Mouse (Mus musculus): ENCODE data around the gene Mrps15. TPM values are rescaled to one million over a fixed set of nuclear protein-coding genes. Genes with fewer than 3 reads are reported as not detected.
A peak's percentile ranks its signal among the peaks of the same experiment; 100 is the strongest.

The Mrps15 gene
- polyA plus RNA-seq, 1 experiment from 2014 or later: 136 TPM

DNA sequence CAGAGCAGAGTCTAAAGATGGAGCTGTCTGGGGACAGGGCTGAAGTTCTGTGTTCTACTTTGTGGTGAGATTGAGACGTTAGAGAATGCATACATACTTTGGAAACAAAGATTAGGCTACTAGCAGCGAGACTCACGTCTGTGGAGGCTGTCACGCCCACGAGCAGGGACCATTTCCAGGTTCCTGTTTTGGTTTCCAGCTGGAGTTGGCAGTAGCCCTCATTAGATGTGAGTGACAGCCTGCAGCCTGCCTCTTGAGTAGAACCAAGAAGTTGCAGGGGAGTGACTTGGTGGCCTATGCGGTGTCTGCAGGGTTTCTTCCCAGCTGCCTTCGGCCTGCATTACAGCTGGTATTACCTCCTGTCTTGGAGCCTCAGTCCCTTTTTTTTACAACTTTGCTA, 4.9 kb downstream of the Mrps15 start:
- Histone ChIP-seq H3K4me3 (no peak overlapping the region), H3K4me2 (no peak overlapping the region), H3K4me1 (replicated peaks) (peaks cover 15% of the 10 kb centered on the region), H3K36me3 (peaks cover 73% of the 10 kb centered on the region), H3K27me3 (no peaks in the 10 kb centered on the region), H3K27ac (no peak overlapping the region), H3K9ac (no peak overlapping the region), H3K9me3 (no peaks in the 10 kb centered on the region)
- WGBS: 89% methylated on average over 7 of the region's 7 CpGs
- ATAC-seq (ENCODE audit: low FRiP score): no peak

DNA sequence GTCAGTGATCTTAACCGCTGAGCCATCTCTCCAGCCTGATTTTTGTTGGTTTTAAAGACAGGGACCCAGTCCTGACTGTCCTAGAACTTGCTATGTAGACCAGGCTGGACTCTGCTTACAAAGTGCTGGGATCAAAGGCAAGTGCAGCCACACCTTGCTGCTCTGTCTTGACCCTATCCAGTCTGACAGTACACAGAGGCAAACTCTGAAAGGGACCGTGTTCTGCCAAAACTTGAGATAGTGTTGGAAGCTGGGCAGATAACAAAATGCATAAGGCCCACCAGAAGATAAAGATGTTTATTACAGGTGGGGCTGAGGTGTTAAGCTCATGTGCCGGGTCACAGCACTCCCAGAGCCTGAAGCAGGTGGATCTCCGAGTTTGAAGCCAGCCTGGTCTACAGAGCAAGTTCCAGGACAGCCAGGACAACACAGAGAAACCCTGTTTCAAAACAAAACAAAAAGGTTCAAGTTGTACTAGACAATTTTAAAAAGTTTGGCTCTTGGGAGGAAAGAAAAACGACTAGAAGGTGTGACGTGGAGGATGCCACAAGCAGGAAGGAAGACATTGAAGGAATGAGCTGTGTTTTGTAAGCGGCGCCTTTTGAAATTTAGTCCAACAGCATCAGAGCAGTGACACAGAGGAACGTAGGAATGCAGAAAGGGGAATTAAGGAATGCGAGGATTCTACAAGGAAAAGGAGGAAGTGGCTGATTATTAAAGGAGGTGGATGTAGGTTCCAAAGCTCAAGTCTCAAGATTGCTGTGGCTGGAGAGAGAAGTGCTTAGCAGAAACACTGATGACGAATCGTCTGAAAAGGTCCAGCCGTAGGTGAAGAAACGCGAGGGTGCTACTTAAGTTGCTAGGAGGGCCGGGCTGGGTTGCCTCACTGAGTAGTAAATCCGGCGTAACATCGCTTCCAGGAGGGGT, 10.7 kb downstream of the Mrps15 start:
- Histone ChIP-seq H3K27me3 (no peaks in the 10 kb centered on the region), H3K9me3 (no peaks in the 10 kb centered on the region), H3K4me3 (peak overlapping the region; percentile 73), H3K36me3 (peaks cover 42% of the 10 kb centered on the region), H3K4me2 (peak overlapping the region; percentile 82), H3K4me1 (replicated peaks) (peaks cover 21% of the 10 kb centered on the region), H3K9ac (peak overlapping the region; percentile 85), H3K27ac (no peak overlapping the region)
- WGBS: 17% methylated on average over 19 of the region's 19 CpGs
- no peak for ATAC-seq (ENCODE audit: low FRiP score)

- under 1% methylated on average over 57 of the region's 57 CpGs for WGBS
- H3K27me3 ChIP-seq: no peaks in the 10 kb centered on the region
- H3K9me3 ChIP-seq: no peaks in the 10 kb centered on the region
- H3K4me3 ChIP-seq: peak within 1 kb of the TSS; percentile 73
- H3K4me1 ChIP-seq (replicated peaks): peaks cover 21% of the 10 kb centered on the region
- H3K4me2 ChIP-seq: peak within 1 kb of the TSS; percentile 82
- H3K36me3 ChIP-seq: peaks cover 37% of the 10 kb centered on the region
- peak within 1 kb of the TSS; percentile 69 for H3K27ac ChIP-seq
- peak; percentile 99 for ATAC-seq (ENCODE audit: low FRiP score)
- H3K9ac ChIP-seq: peak within 1 kb of the TSS; percentile 85
Measured at GRCm38 (mm10) chr4:126058134-126058996, 11.6 kb downstream of the Mrps15 start, which contains the start of gene Oscp1. Oscp1 (plus strand) TSS chr4:126058565.

DNA sequence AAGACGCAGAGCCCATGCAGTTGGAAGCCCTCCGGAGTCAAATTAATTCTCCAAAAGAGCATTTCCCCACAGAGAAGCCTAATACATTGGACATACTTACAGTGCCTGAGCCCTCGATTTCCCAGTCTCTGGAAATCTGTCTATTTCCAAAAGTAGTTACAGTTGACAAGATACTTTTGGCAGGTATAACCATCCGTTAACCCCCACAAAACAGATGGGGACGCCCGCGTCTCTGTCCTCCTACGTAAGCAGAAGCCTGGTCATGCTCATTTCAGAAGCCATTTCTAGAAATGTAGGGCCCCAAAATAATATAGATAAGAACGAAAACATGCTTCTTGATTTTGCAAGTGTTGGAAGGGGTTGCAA, 12.3 kb downstream of the Mrps15 start:
- H3K36me3 ChIP-seq: peaks cover 31% of the 10 kb centered on the region
- H3K27me3 ChIP-seq: no peaks in the 10 kb centered on the region
- peak overlapping the region; percentile 73 for H3K4me3 ChIP-seq
- H3K4me2 ChIP-seq: peak overlapping the region; percentile 82
- H3K9ac ChIP-seq: peak overlapping the region; percentile 85
- peaks cover 21% of the 10 kb centered on the region for H3K4me1 ChIP-seq (replicated peaks)
- WGBS: 37% methylated on average over 9 of the region's 9 CpGs
- peak overlapping the region; percentile 69; the same call in 1 of the 2 replicates for H3K27ac ChIP-seq
- H3K9me3 ChIP-seq: no peaks in the 10 kb centered on the region
- ATAC-seq (ENCODE audit: low FRiP score): no peak

DNA sequence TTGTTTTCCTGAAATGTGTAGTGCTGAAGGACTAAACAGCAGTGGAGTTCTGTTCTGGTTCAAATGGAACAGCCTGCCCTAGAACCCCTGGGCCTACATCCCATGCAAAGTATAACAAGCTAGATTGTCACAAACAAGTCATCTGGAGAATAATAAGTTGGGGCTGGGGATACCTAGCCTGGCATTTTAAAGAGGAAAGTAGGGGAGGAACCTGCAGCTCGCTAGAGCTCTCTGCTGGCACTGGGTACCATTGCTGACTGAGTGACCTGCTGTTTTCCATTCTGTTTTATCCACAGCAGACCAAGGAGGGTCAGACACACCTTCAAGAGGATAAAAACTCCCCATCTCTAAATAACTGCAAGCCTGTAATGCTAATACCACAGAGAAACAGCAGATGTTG, 16.1 kb downstream of the Mrps15 start:
- no peak for ATAC-seq (ENCODE audit: low FRiP score)
- Histone ChIP-seq H3K9ac (peak overlapping the region; percentile 24; the same call in 1 of the 2 replicates), H3K27me3 (no peaks in the 10 kb centered on the region), H3K9me3 (no peaks in the 10 kb centered on the region), H3K27ac (no peak overlapping the region), H3K4me3 (no peak overlapping the region), H3K36me3 (peaks cover 3% of the 10 kb centered on the region; the same call in 1 of the 2 replicates), H3K4me2 (no peak overlapping the region), H3K4me1 (replicated peaks) (peaks cover 13% of the 10 kb centered on the region)
- 17% methylated on average over 1 of the region's 1 CpGs for WGBS

- H3K4me3 ChIP-seq: no peak overlapping the region
Measured at GRCm38 (mm10) chr4:126065241-126065640, 18.5 kb downstream of the Mrps15 start.

DNA sequence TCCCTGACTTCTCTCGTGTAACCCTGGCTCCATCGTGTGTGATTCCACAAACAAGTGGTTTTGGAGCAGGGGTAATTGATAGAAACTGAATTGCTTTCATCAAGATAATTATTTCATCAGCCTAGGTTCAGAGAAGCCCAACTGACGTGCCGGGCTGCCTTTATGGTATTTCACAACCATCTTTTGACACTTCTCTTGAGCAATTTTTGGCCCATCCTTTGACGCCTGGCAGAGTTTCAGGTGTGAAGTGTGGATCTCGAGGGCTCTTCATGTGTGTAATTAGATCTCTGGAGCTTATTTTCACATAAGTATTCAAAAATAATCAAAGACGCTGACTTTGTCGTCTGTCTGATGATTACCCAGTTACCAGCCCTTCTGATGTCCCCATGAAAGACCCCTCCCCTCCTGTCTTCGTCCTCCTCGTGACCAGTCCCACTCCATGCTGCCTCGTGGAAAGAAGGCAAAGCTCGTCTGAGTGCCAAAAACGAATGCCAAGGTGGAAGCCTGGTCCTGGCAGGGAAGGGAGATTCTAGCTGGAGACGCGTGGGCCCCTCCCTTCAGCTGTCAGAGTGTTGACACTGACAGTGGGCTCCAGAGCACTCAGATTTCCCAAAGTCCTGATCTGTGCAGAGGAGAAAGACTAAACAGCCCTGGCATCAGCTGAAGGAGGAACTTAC, 20.8 kb downstream of the Mrps15 start:
- no peak for ATAC-seq (ENCODE audit: low FRiP score)
- H3K27me3 ChIP-seq: no peaks in the 10 kb centered on the region
- H3K27ac ChIP-seq: no peak overlapping the region
- H3K9ac ChIP-seq: no peak overlapping the region
- no peak overlapping the region for H3K4me2 ChIP-seq
- H3K36me3 ChIP-seq: peaks cover 10% of the 10 kb centered on the region
- H3K9me3 ChIP-seq: no peaks in the 10 kb centered on the region
- no peak overlapping the region for H3K4me3 ChIP-seq
- no peaks in the 10 kb centered on the region for H3K4me1 ChIP-seq (replicated peaks)
- 85% methylated on average over 15 of the region's 15 CpGs for WGBS

More at GRCm38 (mm10) chr4:126065241-126065640, 18.5 kb downstream of the Mrps15 start:
- H3K36me3 ChIP-seq: peaks cover 10% of the 10 kb centered on the region
- no peaks in the 10 kb centered on the region for H3K27me3 ChIP-seq
- H3K9ac ChIP-seq: no peak overlapping the region; the same call in 1 of the 2 replicates
- H3K27ac ChIP-seq: no peak overlapping the region
- no peak overlapping the region for H3K4me2 ChIP-seq
- no peak for ATAC-seq (ENCODE audit: low FRiP score)
- no peaks in the 10 kb centered on the region; the same call in 1 of the 2 replicates for H3K4me1 ChIP-seq (replicated peaks)
- WGBS: 89% methylated on average over 7 of the region's 7 CpGs
- H3K9me3 ChIP-seq: no peaks in the 10 kb centered on the region

GRCm38 (mm10) chr4:126068842-126069241, 22.1 kb downstream of the Mrps15 start:
- H3K4me1 ChIP-seq (replicated peaks): no peaks in the 10 kb centered on the region
- H3K9me3 ChIP-seq: no peaks in the 10 kb centered on the region
- WGBS: 87% methylated on average over 6 of the region's 6 CpGs
- no peak overlapping the region for H3K9ac ChIP-seq
- no peak for ATAC-seq (ENCODE audit: low FRiP score)
- H3K4me3 ChIP-seq: no peak overlapping the region
- no peak overlapping the region for H3K27ac ChIP-seq
- no peaks in the 10 kb centered on the region for H3K27me3 ChIP-seq
- no peak overlapping the region for H3K4me2 ChIP-seq
- peaks cover 10% of the 10 kb centered on the region for H3K36me3 ChIP-seq

DNA sequence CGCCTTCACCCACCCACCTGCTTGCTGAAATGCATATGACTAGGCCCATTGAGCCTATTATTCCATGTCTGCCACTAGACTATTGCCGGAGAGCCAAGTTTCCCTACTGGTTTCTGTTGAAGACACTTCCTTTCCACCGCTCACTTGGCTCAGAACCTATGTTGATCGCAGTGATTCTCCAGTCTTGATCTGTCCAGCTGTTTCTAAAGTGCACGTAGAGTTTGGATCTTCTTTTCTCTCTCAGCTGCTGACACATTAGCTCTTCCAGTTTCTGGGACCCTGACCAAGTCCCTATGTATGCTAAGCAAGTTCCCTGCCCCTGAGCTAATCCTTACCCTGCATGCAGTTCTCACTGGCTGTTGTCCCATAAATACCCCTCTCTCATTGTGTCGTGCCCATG, 31.1 kb downstream of the Mrps15 start:
- Histone ChIP-seq H3K36me3 (peaks cover 56% of the 10 kb centered on the region), H3K4me3 (no peak overlapping the region), H3K4me2 (no peak overlapping the region), H3K9ac (no peak overlapping the region), H3K27me3 (no peaks in the 10 kb centered on the region), H3K9me3 (no peaks in the 10 kb centered on the region), H3K27ac (no peak overlapping the region), H3K4me1 (replicated peaks) (no peaks in the 10 kb centered on the region)
- ATAC-seq (ENCODE audit: low FRiP score): no peak
- 85% methylated on average over 6 of the region's 6 CpGs for WGBS

- H3K9me3 ChIP-seq: no peaks in the 10 kb centered on the region
- WGBS: 91% methylated on average over 4 of the region's 4 CpGs
- H3K9ac ChIP-seq: no peak overlapping the region
- no peak overlapping the region for H3K27ac ChIP-seq
- ATAC-seq (ENCODE audit: low FRiP score): no peak
- no peak overlapping the region for H3K4me3 ChIP-seq
- no peak overlapping the region for H3K4me2 ChIP-seq
- H3K4me1 ChIP-seq (replicated peaks): no peaks in the 10 kb centered on the region
- H3K27me3 ChIP-seq: no peaks in the 10 kb centered on the region
- H3K36me3 ChIP-seq: peaks cover 63% of the 10 kb centered on the region
Measured at GRCm38 (mm10) chr4:126079266-126079665, 32.5 kb downstream of the Mrps15 start.

- Histone ChIP-seq H3K4me2 (no peak overlapping the region), H3K9ac (no peak overlapping the region), H3K4me1 (replicated peaks) (no peaks in the 10 kb centered on the region; the same call in 1 of the 2 replicates), H3K4me3 (no peak overlapping the region), H3K27me3 (no peaks in the 10 kb centered on the region), H3K9me3 (no peaks in the 10 kb centered on the region), H3K27ac (no peak overlapping the region), H3K36me3 (peaks cover 46% of the 10 kb centered on the region)
- 88% methylated on average over 1 of the region's 1 CpGs for WGBS
- ATAC-seq (ENCODE audit: low FRiP score): no peak
Measured at GRCm38 (mm10) chr4:126081601-126082000, 34.9 kb downstream of the Mrps15 start.

DNA sequence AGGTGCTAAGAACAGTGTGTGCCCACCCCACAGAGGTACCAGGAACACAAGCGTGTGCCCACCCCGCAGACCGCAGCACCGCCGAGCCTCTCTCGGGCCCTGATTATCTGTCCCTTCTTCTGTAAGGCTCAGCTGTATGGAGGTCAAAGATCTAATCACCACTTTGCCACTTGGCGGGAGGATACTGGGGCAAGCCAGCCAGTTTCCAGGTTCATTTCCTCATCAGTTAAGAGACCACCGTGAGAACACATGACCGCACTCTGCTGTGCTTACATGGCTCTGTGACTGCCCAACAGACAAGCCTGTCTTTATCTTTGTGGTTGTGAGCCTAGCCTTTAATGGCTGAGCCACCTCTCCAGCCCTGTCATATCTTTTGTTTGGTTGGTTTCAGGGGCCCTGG, 36.3 kb downstream of the Mrps15 start:
- Histone ChIP-seq H3K27ac (no peak overlapping the region), H3K4me1 (replicated peaks) (no peaks in the 10 kb centered on the region; the same call in 1 of the 2 replicates), H3K36me3 (peaks cover 47% of the 10 kb centered on the region), H3K4me2 (no peak overlapping the region), H3K4me3 (no peak overlapping the region), H3K9me3 (no peaks in the 10 kb centered on the region), H3K27me3 (no peaks in the 10 kb centered on the region), H3K9ac (no peak overlapping the region)
- 95% methylated on average over 9 of the region's 9 CpGs for WGBS
- no peak for ATAC-seq (ENCODE audit: low FRiP score)

Measured in hindbrain, embryonic 13.5 days (tissue).